Mouse (Mus musculus) heart, adult 10 weeks (tissue): ENCODE measurements around the gene Clca4b. TPM values are rescaled to one million over a fixed set of nuclear protein-coding genes. Genes with fewer than 3 reads are reported as not detected.

Experiments
- polyA plus RNA-seq: library from polyadenylated mRNA; stranded (reverse); fragments of 350-450 nt; fragmentation: Illumina TruSeq; extraction: RNeasy Lipid Tissue Mini Kit (QIAGEN cat#74804); gene quantifications from one replicate; pipeline ENCODE4 v1.2.3, GENCODE M21; 2014; ENCODE audit warnings: low read depth, low replicate concordance

The Clca4b gene
- not detected for polyA plus RNA-seq

DNA sequence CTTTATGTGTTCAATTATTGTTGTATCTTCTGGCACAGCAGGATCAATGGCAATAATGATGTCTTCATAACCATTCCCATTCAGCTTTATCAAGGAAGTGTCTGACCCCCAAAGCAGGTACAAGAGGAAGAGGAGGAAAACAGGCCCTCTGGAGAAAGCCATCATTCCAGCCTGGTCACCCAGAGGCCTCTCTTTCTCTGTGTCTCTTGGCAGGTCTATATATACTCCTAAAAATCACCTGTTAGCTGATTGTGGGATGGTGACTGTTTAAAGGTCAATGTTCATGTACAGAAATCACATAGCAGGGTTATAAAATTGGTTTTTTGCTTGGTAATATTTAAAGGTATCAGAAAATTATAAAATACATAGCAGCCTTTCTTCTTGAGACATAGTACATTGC is at the start of gene Clca4b:
TSS of gene Clca4b (minus strand) at position 195 of the 400 bp plus-strand sequence.

GRCm38 (mm10) chr3:144974945-144975344 is 42.6 kb upstream of the Clca4b start, which contains the start of gene Clca4a:
Gene Clca4a (minus strand): TSS chr3:144975045.

Other genes starting within 250 kb of the Clca4b start
- gene Sh3glb1, start 212.2 kb downstream of the Clca4b start, polyA plus RNA-seq: 273 TPM
- 1.3 TPM for gene Clca3a1, start 171.6 kb downstream of the Clca4b start, polyA plus RNA-seq
- 0.65 TPM for gene Clca3a2, start 113.0 kb downstream of the Clca4b start, polyA plus RNA-seq
- gene Clca3b, start 83.2 kb downstream of the Clca4b start, polyA plus RNA-seq: not detected
- not detected for gene Clca4a, start 42.5 kb upstream of the Clca4b start, polyA plus RNA-seq
- not detected for gene Clca1, start 100.2 kb upstream of the Clca4b start, polyA plus RNA-seq
- gene Clca2, start 166.9 kb upstream of the Clca4b start, polyA plus RNA-seq: not detected
- 13.9 TPM for gene Odf2l, start 186.1 kb upstream of the Clca4b start, polyA plus RNA-seq